Mouse (Mus musculus) MEL (cell line): Measurements from ENCODE around the gene Pold1. TPM values are rescaled to one million over a fixed set of nuclear protein-coding genes. Genes with fewer than 3 reads are reported as not detected.

ENCODE experiments used
- DNase-seq: peaks from one replicate; pipeline ENCODE4 v3.0.0; 2011; ENCODE audit warnings: low read depth, low spot score
- H3K27ac ChIP-seq: 2 replicates; pipeline ENCODE4 v1.5.1; 2012; ENCODE audit warnings: low read depth, mild to moderate bottlenecking, control low read depth, low read length, moderate library complexity; ENCODE audit not compliant: control insufficient read depth
- H3K27me3 ChIP-seq, 2 experiments: fragments of 150-350 bp in 1 of 2; sonication (generic) in 1 of 2; 2 replicates each; pipeline ENCODE4 v1.6.1; 2012; ENCODE audit warnings: low read length in 2 of 2, mild to moderate bottlenecking in 2 of 2, improper control_type of control experiment in 1 of 2, moderate library complexity in 1 of 2; ENCODE audit not compliant: insufficient read depth in 2 of 2, control insufficient read depth in 1 of 2
- H3K36me3 ChIP-seq, 2 experiments: 2 replicates each; pipeline ENCODE4 v1.6.1; 2012 to 2014; ENCODE audit warnings: low read length in 2 of 2, improper control_type of control experiment in 1 of 2, inconsistent platforms in 1 of 2, mild to moderate bottlenecking in 1 of 2; ENCODE audit not compliant: insufficient read depth in 2 of 2, control insufficient read depth in 1 of 2
- H3K4me1 ChIP-seq, 2 experiments: fragments of 150-350 bp in 1 of 2; sonication (generic) in 1 of 2; 2 replicates each; pipeline ENCODE4 v1.6.1; 2012; ENCODE audit warnings: low read length in 2 of 2, improper control_type of control experiment in 1 of 2, mild to moderate bottlenecking in 1 of 2; ENCODE audit not compliant: insufficient read depth in 2 of 2, control insufficient read depth in 1 of 2
- H3K4me3 ChIP-seq, 2 experiments: fragments of 150-350 bp in 1 of 2; sonication (generic) in 1 of 2; 2 replicates each; pipeline ENCODE4 v1.5.1; 2012; ENCODE audit warnings: low read depth in 2 of 2, low read length in 2 of 2, mild to moderate bottlenecking in 2 of 2, moderate library complexity in 2 of 2, control low read depth in 1 of 2, improper control_type of control experiment in 1 of 2; ENCODE audit not compliant: control insufficient read depth in 1 of 2, insufficient read depth in 1 of 2
- H3K79me2 ChIP-seq: 2 replicates; pipeline ENCODE4 v1.6.1; 2012; ENCODE audit warnings: mild to moderate bottlenecking, low read length, moderate library complexity; ENCODE audit not compliant: control insufficient read depth, poor library complexity, insufficient read depth
- H3K9ac ChIP-seq: 2 replicates; pipeline ENCODE4 v1.6.1; 2012; ENCODE audit warnings: low read depth, mild to moderate bottlenecking, control low read depth, low read length, moderate library complexity; ENCODE audit not compliant: control insufficient read depth, poor library complexity, severe bottlenecking
- H3K9me3 ChIP-seq: fragments of 150-350 bp; sonication (generic); replicated peaks from 2 replicates; pipeline ENCODE4 v1.6.1; 2012; ENCODE audit warnings: mild to moderate bottlenecking, low read length, improper control_type of control experiment, moderate library complexity; ENCODE audit not compliant: insufficient read depth
- CHD1 ChIP-seq: IDR thresholded peaks from 2 replicates; pipeline ENCODE4 v1.6.1; 2012; ENCODE audit warnings: low read depth, mild to moderate bottlenecking, inconsistent platforms, low read length, improper control_type of control experiment
- E2F4 ChIP-seq: IDR thresholded peaks from 2 replicates; pipeline ENCODE4 v1.6.1; 2011; ENCODE audit warnings: low read depth, low read length, improper control_type of control experiment, borderline replicate concordance
- ELF1 ChIP-seq: IDR thresholded peaks from 2 replicates; pipeline ENCODE4 v1.6.1; 2014; ENCODE audit warnings: low read depth, mild to moderate bottlenecking, inconsistent platforms, low read length, improper control_type of control experiment, moderate library complexity
- EP300 ChIP-seq, 2 experiments: IDR thresholded peaks; 2 replicates each; pipeline ENCODE4 v1.6.1; 2011; ENCODE audit warnings: improper control_type of control experiment in 2 of 2, low read length in 2 of 2, low read depth in 1 of 2, mild to moderate bottlenecking in 1 of 2
- ETS1 ChIP-seq: IDR thresholded peaks from 2 replicates; pipeline ENCODE4 v1.6.1; 2012; ENCODE audit warnings: low read depth, mild to moderate bottlenecking, inconsistent platforms, low read length, improper control_type of control experiment, moderate library complexity
- GABPA ChIP-seq: IDR thresholded peaks from 2 replicates; pipeline ENCODE4 v1.6.1; 2012; ENCODE audit warnings: low read depth, mild to moderate bottlenecking, inconsistent platforms, low read length, improper control_type of control experiment, moderate library complexity
- GATA1 ChIP-seq: IDR thresholded peaks from 2 replicates; pipeline ENCODE4 v1.6.1; 2011; ENCODE audit warnings: low read depth, low read length, improper control_type of control experiment
- MAX ChIP-seq: IDR thresholded peaks from 2 replicates; pipeline ENCODE4 v1.6.1; 2011; ENCODE audit warnings: low read length, improper control_type of control experiment
- MYB ChIP-seq: IDR thresholded peaks from 2 replicates; pipeline ENCODE4 v1.6.1; 2011; ENCODE audit warnings: mild to moderate bottlenecking, low read depth, low read length, improper control_type of control experiment
- MYC ChIP-seq: IDR thresholded peaks from 2 replicates; pipeline ENCODE4 v1.6.1; 2011; ENCODE audit warnings: low read depth, mild to moderate bottlenecking, low read length, improper control_type of control experiment, moderate library complexity
- POLR2AphosphoS5 ChIP-seq: IDR thresholded peaks from 2 replicates; pipeline ENCODE4 v1.6.1; 2012; ENCODE audit warnings: low read depth, borderline replicate concordance, mild to moderate bottlenecking, inconsistent platforms, low read length, moderate library complexity, mixed read lengths
- RAD21 ChIP-seq: IDR thresholded peaks from 2 replicates; pipeline ENCODE4 v1.6.1; 2011; ENCODE audit warnings: mild to moderate bottlenecking, low read depth, low read length, improper control_type of control experiment
- SIN3A ChIP-seq: IDR thresholded peaks from 2 replicates; pipeline ENCODE4 v1.6.1; 2012; ENCODE audit warnings: low read length, improper control_type of control experiment, inconsistent platforms
- USF2 ChIP-seq, 2 experiments: IDR thresholded peaks; 2 replicates each; pipeline ENCODE4 v1.6.1; 2011 to 2012; ENCODE audit warnings: improper control_type of control experiment in 2 of 2, low read length in 2 of 2, borderline replicate concordance in 1 of 2, inconsistent platforms in 1 of 2, low read depth in 1 of 2, mild to moderate bottlenecking in 1 of 2; ENCODE audit not compliant: insufficient read depth in 1 of 2
- ZC3H11A ChIP-seq: IDR thresholded peaks from 2 replicates; pipeline ENCODE4 v1.6.1; 2012; ENCODE audit warnings: low read depth, mild to moderate bottlenecking, inconsistent platforms, low read length, improper control_type of control experiment
- ZMIZ1 ChIP-seq: IDR thresholded peaks from 2 replicates; pipeline ENCODE4 v1.6.1; 2012; ENCODE audit warnings: low read depth, mild to moderate bottlenecking, inconsistent platforms, low read length, improper control_type of control experiment, moderate library complexity
- ZNF384 ChIP-seq: IDR thresholded peaks from 2 replicates; pipeline ENCODE4 v1.6.1; 2012; ENCODE audit warnings: low read depth, mild to moderate bottlenecking, inconsistent platforms, low read length, improper control_type of control experiment
- polyA plus RNA-seq, 2 experiments: library from polyadenylated mRNA; stranded (reverse) in 1 of 2; unstranded in 1 of 2; fragments of >175 nt in 1 of 2; fragments of >200 nt in 1 of 2; gene quantifications; 2 replicates each; pipeline versions ENCODE4 v1.2.1 to v1.2.4; 2012; ENCODE audit warnings: low replicate concordance in 2 of 2, low read depth in 1 of 2; ENCODE audit not compliant: insufficient read length in 2 of 2, insufficient read depth in 1 of 2, missing spikeins in 1 of 2
- total RNA-seq: library from RNA; depleted of rRNA; stranded (reverse); fragments of 300-350 nt; gene quantifications from 2 replicates; pipeline ENCODE4 v1.2.3, GENCODE M21; 2012

Gene Pold1
- total and polyA plus RNA-seq, 3 experiments: 87.8 to 104 TPM; not detected in 1

DNA sequence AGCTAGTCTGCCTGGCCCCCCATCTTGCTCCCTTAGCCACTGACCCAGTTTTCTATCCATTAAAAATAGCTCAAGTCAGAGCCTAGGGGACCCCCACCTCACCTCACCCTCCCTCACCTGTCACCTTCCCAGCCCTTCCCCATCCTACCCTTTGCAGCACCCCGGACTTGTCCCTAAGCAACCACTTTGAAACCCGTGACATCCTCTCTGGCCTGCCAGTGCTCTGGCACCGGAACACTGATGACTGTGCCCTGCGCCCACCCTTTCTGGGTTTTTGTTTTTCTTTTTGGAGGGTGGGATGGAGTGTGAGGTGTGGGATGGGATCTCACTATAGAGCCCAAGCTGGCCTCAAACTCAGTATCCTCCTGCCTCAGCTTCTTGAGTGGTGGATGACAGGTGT is 49.0 kb upstream of the Pold1 start:
- H3K27me3 ChIP-seq: no peaks in the 10 kb centered on the region
- no peak for TF ChIP-seq MYB
- no peak for TF ChIP-seq ZMIZ1
- no peak for TF ChIP-seq POLR2AphosphoS5
- no peak for TF ChIP-seq ZC3H11A
- no peak for TF ChIP-seq GATA1
- no peak for TF ChIP-seq EP300 (IDR thresholded peaks at IDR 0.05; ENCODE audit: low read depth in 1 of 2, low read length in 2 of 2)
- no peak for TF ChIP-seq ELF1
- no peak for TF ChIP-seq RAD21
- TF ChIP-seq GABPA: no peak
- no peak for TF ChIP-seq ZNF384
- TF ChIP-seq CHD1: no peak
- no peak for TF ChIP-seq ETS1
- TF ChIP-seq MYC: no peak
- no peak for TF ChIP-seq E2F4
- TF ChIP-seq, all 39 proteins: peak for 0
- H3K4me3 ChIP-seq: no peak overlapping the region
- H3K36me3 ChIP-seq: no peaks in the 10 kb centered on the region
- DNase-seq: no peak
- H3K4me1 ChIP-seq: no peaks in the 10 kb centered on the region
- H3K9ac ChIP-seq: no peak overlapping the region
- no peaks in the 10 kb centered on the region for H3K79me2 ChIP-seq
- no peak overlapping the region for H3K27ac ChIP-seq
- no peaks in the 10 kb centered on the region for H3K9me3 ChIP-seq

DNA sequence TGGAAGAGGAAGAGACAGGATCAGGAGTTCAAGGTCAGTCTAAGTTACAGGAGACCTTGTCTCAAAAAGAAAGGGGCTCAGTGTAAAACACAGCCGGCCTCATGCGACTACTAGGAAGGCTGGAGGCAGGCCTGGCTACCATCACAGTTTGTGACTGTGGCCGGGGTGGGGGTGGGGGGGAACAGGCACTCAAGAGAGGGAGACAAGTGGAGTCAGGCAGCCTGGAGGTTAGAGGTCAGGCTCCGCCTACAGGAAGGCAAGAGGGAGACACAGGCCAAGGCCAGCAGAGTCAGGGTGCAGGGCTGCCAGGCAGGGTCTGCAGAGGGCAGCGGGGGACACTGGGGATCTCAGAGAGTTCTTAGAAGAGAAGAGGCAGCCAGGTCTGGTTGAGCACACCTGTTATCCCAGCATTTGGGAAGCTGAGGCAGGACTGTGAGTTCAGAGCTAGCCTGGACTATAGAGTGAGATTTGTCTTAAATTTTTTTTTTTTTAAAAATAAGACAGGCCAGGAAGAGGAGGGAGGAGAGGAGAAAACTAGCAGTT is 48.4 kb upstream of the Pold1 start:
- Histone ChIP-seq H3K9me3 (no peaks in the 10 kb centered on the region), H3K4me1 (no peaks in the 10 kb centered on the region), H3K79me2 (no peaks in the 10 kb centered on the region), H3K9ac (no peak overlapping the region), H3K4me3 (no peak overlapping the region), H3K27me3 (no peaks in the 10 kb centered on the region), H3K27ac (no peak overlapping the region), H3K36me3 (no peaks in the 10 kb centered on the region)
- DNase-seq: no peak
- no peak for TF ChIP-seq SIN3A
- TF ChIP-seq USF2 (IDR thresholded peaks at IDR 0.05; ENCODE audit: borderline replicate concordance in 1 of 2, insufficient read depth in 1 of 2, low read depth in 1 of 2, low read length in 2 of 2): no peak
- no peak for TF ChIP-seq ZC3H11A
- no peak for TF ChIP-seq GATA1
- TF ChIP-seq MAX: no peak
- TF ChIP-seq ZNF384: no peak
- TF ChIP-seq, all 39 proteins: peak for 0
